ENCODE assay signal across 7 mouse cellular contexts in the genomic region with DNA sequence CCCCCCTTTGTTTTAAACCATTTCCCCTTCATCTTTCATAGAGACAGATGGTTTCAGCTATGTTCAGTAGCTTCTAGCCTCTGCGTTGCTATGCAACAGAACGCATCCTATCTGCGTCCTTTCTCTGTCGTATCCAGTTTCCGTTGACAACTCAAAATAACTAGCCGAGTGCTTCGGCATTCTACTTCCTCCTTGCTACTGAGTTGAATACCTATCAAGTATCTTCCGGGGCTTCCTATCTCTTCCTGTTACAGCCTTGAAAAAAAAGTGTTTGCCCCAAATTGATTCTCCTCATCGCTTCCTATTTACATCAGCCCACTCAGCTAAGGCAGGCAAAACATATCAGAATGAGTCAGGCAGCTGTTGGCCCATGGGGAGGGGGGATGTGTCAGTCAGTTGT.
DNase-seq lines count a peak whose midpoint lies in the region; ATAC-seq and TF ChIP-seq lines count a peak whose summit lies in the region.

No protein-coding gene starts in this region.

- 0 out of 2 replicates have a peak overlapping the region, but pooled peaks have one; percentile 2 for H3K4me2 ChIP-seq in lung, embryonic 15.5 days
- no peak overlapping the region for H3K4me2 ChIP-seq in embryonic facial prominence, embryonic 11.5 days (ENCODE audit: low read depth, low read length)
- H3K4me2 ChIP-seq in hindbrain, postnatal 0 days (ENCODE audit: low read depth, low read length): peak overlapping the region; percentile 40
- no peak overlapping the region for H3K4me2 ChIP-seq in liver, embryonic 15.5 days

- H3K27ac ChIP-seq in lung, embryonic 15.5 days: no peak overlapping the region
- no peak overlapping the region for H3K27ac ChIP-seq in embryonic facial prominence, embryonic 11.5 days (replicated peaks; ENCODE audit: low read depth, low read length)
- no peak overlapping the region for H3K27ac ChIP-seq in hindbrain, postnatal 0 days
- no peak overlapping the region for H3K27ac ChIP-seq in liver, embryonic 15.5 days (replicated peaks)

- H3K9ac ChIP-seq in lung, embryonic 15.5 days: no peak overlapping the region
- H3K9ac ChIP-seq in embryonic facial prominence, embryonic 11.5 days (replicated peaks; ENCODE audit: low read length): no peak overlapping the region
- no peak overlapping the region for H3K9ac ChIP-seq in hindbrain, postnatal 0 days (replicated peaks; ENCODE audit: low read length)
- H3K9ac ChIP-seq in liver, embryonic 15.5 days: no peak overlapping the region

- H3K9me3 ChIP-seq in lung, embryonic 15.5 days: no peaks in the 10 kb centered on the region
- H3K9me3 ChIP-seq in embryonic facial prominence, embryonic 11.5 days (replicated peaks; ENCODE audit: control insufficient read depth, low read length): no peaks in the 10 kb centered on the region
- H3K9me3 ChIP-seq in hindbrain, postnatal 0 days (ENCODE audit: low read length): no peaks in the 10 kb centered on the region
- no peaks in the 10 kb centered on the region for H3K9me3 ChIP-seq in liver, embryonic 15.5 days (replicated peaks)

- no peaks in the 10 kb centered on the region for H3K36me3 ChIP-seq in lung, embryonic 15.5 days
- no peaks in the 10 kb centered on the region for H3K36me3 ChIP-seq in embryonic facial prominence, embryonic 11.5 days (replicated peaks; ENCODE audit: control insufficient read depth, insufficient read depth, low read depth, low read length)
- no peaks in the 10 kb centered on the region for H3K36me3 ChIP-seq in hindbrain, postnatal 0 days (ENCODE audit: insufficient read depth, low read length)
- no peaks in the 10 kb centered on the region for H3K36me3 ChIP-seq in liver, embryonic 15.5 days (replicated peaks)

- no peak overlapping the region for H3K4me3 ChIP-seq in lung, embryonic 15.5 days
- no peak overlapping the region for H3K4me3 ChIP-seq in embryonic facial prominence, embryonic 11.5 days (ENCODE audit: low read depth, low read length)
- no peak overlapping the region; the same call in 1 of the 2 replicates for H3K4me3 ChIP-seq in hindbrain, postnatal 0 days (ENCODE audit: low read length)
- H3K4me3 ChIP-seq in liver, embryonic 15.5 days (replicated peaks): no peak overlapping the region

- H3K27me3 ChIP-seq in lung, embryonic 15.5 days: no peaks in the 10 kb centered on the region
- no peaks in the 10 kb centered on the region for H3K27me3 ChIP-seq in embryonic facial prominence, embryonic 11.5 days (ENCODE audit: control insufficient read depth, insufficient read depth, low read length)
- H3K27me3 ChIP-seq in hindbrain, postnatal 0 days (ENCODE audit: insufficient read depth, low read length): no peaks in the 10 kb centered on the region
- H3K27me3 ChIP-seq in liver, embryonic 15.5 days: no peaks in the 10 kb centered on the region

- no peak for TF ChIP-seq CTCF in hindbrain, postnatal 0 days (IDR thresholded peaks at IDR 0.05; ENCODE audit: low read depth)

- ATAC-seq in lung, embryonic 15.5 days (ENCODE audit: borderline replicate concordance, extremely low read depth, low FRiP score, low TSS enrichment): no peak
- ATAC-seq in embryonic facial prominence, embryonic 11.5 days (replicated peaks; ENCODE audit: insufficient number of reproducible peaks, low FRiP score, low TSS enrichment, low read depth): no peak
- peak; percentile 85 for ATAC-seq in hindbrain, postnatal 0 days
- peak; percentile 34; the same call in 1 of the 2 replicates for ATAC-seq in liver, embryonic 15.5 days (ENCODE audit: insufficient read depth)

- no peak for DNase-seq in lung, postnatal 36 days
- peak; percentile 54 for DNase-seq in embryonic facial prominence, embryonic 11.5 days (ENCODE audit: low spot score)
- peak; percentile 77 for DNase-seq in hindbrain, postnatal 0 days (ENCODE audit: low spot score)
- peak; percentile 6 for DNase-seq in thymus, postnatal 25 days
- DNase-seq in gastrocnemius, postnatal 25 days: no peak

- peaks cover 11% of the 10 kb centered on the region; the same call in 1 of the 2 replicates for H3K4me1 ChIP-seq in lung, embryonic 15.5 days
- H3K4me1 ChIP-seq in embryonic facial prominence, embryonic 11.5 days (ENCODE audit: control insufficient read depth, insufficient read depth, low read length): 0 out of 2 replicates have a peak, but pooled peaks cover 2% of the 10 kb centered on the region
- H3K4me1 ChIP-seq in hindbrain, postnatal 0 days (ENCODE audit: insufficient read depth, low read length): peaks cover 8% of the 10 kb centered on the region; the same call in 1 of the 2 replicates
- no peaks in the 10 kb centered on the region for H3K4me1 ChIP-seq in liver, embryonic 15.5 days (replicated peaks)

- whole genome bisulfite sequencing in lung, embryonic 15.5 days: 16% methylated on average over 9 of the region's 9 CpGs
- WGBS in embryonic facial prominence, embryonic 11.5 days: 33% methylated on average over 9 of the region's 9 CpGs
- 22% methylated on average over 9 of the region's 9 CpGs for WGBS in hindbrain, postnatal 0 days
- 5% methylated on average over 9 of the region's 9 CpGs for WGBS in liver, embryonic 15.5 days (ENCODE audit: insufficient replicate concordance)

Comparison
In these comparisons a context has a peak if more than half of its experiments do, and no peak if none do; other contexts are left out.
1. ATAC-seq: peak in hindbrain, postnatal 0 days (single experiment) and liver, embryonic 15.5 days (single experiment); none in lung, embryonic 15.5 days (single experiment) and embryonic facial prominence, embryonic 11.5 days (single experiment).
2. H3K4me2 ChIP-seq: peak in lung, embryonic 15.5 days (single experiment) and hindbrain, postnatal 0 days (single experiment); none in embryonic facial prominence, embryonic 11.5 days (single experiment) and liver, embryonic 15.5 days (single experiment).
3. DNase-seq: peak in embryonic facial prominence, embryonic 11.5 days (single experiment), hindbrain, postnatal 0 days (single experiment) and thymus, postnatal 25 days (single experiment); none in lung, postnatal 36 days (single experiment) and gastrocnemius, postnatal 25 days (single experiment).